Mouse (Mus musculus): ENCODE results near the gene Kpna7.

DNA sequence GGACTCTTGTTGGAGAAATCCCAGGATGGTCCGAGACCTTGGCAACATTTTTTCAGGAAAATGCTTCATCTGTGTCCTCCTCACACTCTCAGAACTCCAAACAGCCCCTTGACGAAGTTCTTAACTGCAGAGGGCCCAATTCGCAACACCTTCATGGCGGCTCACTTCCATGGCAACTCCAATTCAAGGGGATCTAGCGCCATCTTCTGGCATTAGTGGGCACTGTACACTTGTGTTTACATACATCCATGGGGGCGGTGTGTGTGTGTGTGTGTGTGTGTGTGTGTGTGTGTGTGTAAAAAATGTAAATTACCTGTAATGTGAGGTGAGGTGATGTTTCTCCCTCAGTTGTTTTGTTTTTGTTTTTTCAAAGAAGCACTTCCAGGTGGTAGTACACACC, 12.5 kb downstream of the Kpna7 start:
- TF ChIP-seq EP300 (optimal IDR thresholded peaks at IDR 0.05), result no peak
- peak; percentile 63 for TF ChIP-seq CTCF (IDR thresholded peaks at IDR 0.05; ENCODE audit: low read depth)
